Mouse (Mus musculus) kidney, postnatal 0 days (tissue): Measurements from ENCODE around the gene Cd209d. TPM values are rescaled to one million over a fixed set of nuclear protein-coding genes. Genes with fewer than 3 reads are reported as not detected.
"Not testable (repeated sequence)": the region's sequence is repeated elsewhere in the genome, so short reads cannot be mapped to it uniquely, and the experiment has no call there.

Experiments
- ATAC-seq: fragments of 200-750 bp; cut with Nextera tagmentation; replicated peaks from 2 replicates; pipeline ENCODE4 v1.8.0; 2017; ENCODE audit warnings: low read depth, moderate number of reproducible peaks, moderate TSS enrichment, moderate library complexity; ENCODE audit not compliant: low FRiP score
- DNase-seq: peaks from one replicate; pipeline ENCODE4 v3.0.0-alpha.2; 2016; ENCODE audit warnings: low spot score
- H3K27ac ChIP-seq: fragments of 300-500 bp; sonication (generic); 2 replicates; pipeline ENCODE4 v1.5.1; 2014; ENCODE audit warnings: mild to moderate bottlenecking
- H3K27me3 ChIP-seq: fragments of 300-500 bp; sonication (generic); 2 replicates; pipeline ENCODE4 v1.6.1; 2014; ENCODE audit warnings: low read length, mixed read lengths; ENCODE audit not compliant: insufficient read depth
- H3K36me3 ChIP-seq: fragments of 300-500 bp; sonication (generic); 2 replicates; pipeline ENCODE4 v1.6.1; 2014; ENCODE audit warnings: low read length, mixed read lengths; ENCODE audit not compliant: insufficient read depth
- H3K4me1 ChIP-seq: fragments of 300-500 bp; sonication (generic); replicated peaks from 2 replicates; pipeline ENCODE4 v1.6.1; 2014; ENCODE audit warnings: antibody characterized with exemption, low read length, mixed read lengths; ENCODE audit not compliant: insufficient read depth
- H3K4me2 ChIP-seq: fragments of 300-500 bp; sonication (generic); 2 replicates; pipeline ENCODE4 v1.6.1; 2014; ENCODE audit warnings: mild to moderate bottlenecking, low read length, moderate library complexity, mixed read lengths
- H3K4me3 ChIP-seq: fragments of 300-500 bp; sonication (generic); replicated peaks from 2 replicates; pipeline ENCODE4 v1.5.1; 2014; ENCODE audit warnings: low read depth, low read length
- H3K9ac ChIP-seq: fragments of 300-500 bp; sonication (generic); 2 replicates; pipeline ENCODE4 v1.6.1; 2014; ENCODE audit warnings: low read depth, low read length
- H3K9me3 ChIP-seq: fragments of 300-500 bp; sonication (generic); replicated peaks from 2 replicates; pipeline ENCODE4 v1.6.1; 2016; ENCODE audit warnings: low read length, inconsistent platforms, mixed read lengths
- CTCF ChIP-seq: IDR thresholded peaks from 2 replicates; pipeline ENCODE4 v1.5.1; 2016; ENCODE audit warnings: antibody characterized with exemption, low read depth, mild to moderate bottlenecking, moderate library complexity
- WGBS: fragments of 180-500 bp; shearing (Covaris S2); extraction: QIAGEN DNeasy Blood & Tissue Kit; methylation state at CpG from one replicate; pipeline ENCODE4 v1.1.7; 2014; 5-methylcytosine and 5-hydroxymethylcytosine counted together
- polyA plus RNA-seq: library from polyadenylated mRNA; unstranded; fragments of >200 nt; fragmentation: Nextera tagmentation; extraction: Ambion mirVana; gene quantifications from 2 replicates; pipeline ENCODE4 v1.2.1, GENCODE M21; 2015

Cd209d gene
- not detected in 2 replicates for polyA plus RNA-seq

GRCm38 (mm10) chr8:3878455-3878854 lies at the start of gene Cd209d:
TSS of gene Cd209d (minus strand) at chr8:3878555.
- Histone ChIP-seq H3K9me3 (no peaks in the 10 kb centered on the region), H3K9ac (no peak within 1 kb of the TSS), H3K36me3 (no peaks in the 10 kb centered on the region), H3K27me3 (no peaks in the 10 kb centered on the region), H3K4me2 (no peak within 1 kb of the TSS), H3K4me3 (no peak within 1 kb of the TSS), H3K27ac (no peak within 1 kb of the TSS), H3K4me1 (no peaks in the 10 kb centered on the region)
- 77% methylated on average over 4 of the region's 4 CpGs for WGBS
- TF ChIP-seq CTCF: no peak
- ATAC-seq (no peak), DNase-seq (no peak)

GRCm38 (mm10) chr8:3926744-3927143 lies 48.4 kb upstream of the Cd209d start, which contains the start of gene Cd209b:
TSS of gene Cd209b (minus strand) at chr8:3926844.
- no peak within 1 kb of the TSS for H3K4me2 ChIP-seq
- H3K36me3 ChIP-seq: no peaks in the 10 kb centered on the region
- 94% methylated on average over 3 of the region's 3 CpGs for WGBS
- no peaks in the 10 kb centered on the region for H3K27me3 ChIP-seq
- H3K9ac ChIP-seq: no peak within 1 kb of the TSS
- H3K4me1 ChIP-seq: no peaks in the 10 kb centered on the region
- DNase-seq (no peak), ATAC-seq (no peak)
- no peak for TF ChIP-seq CTCF
- H3K27ac ChIP-seq: no peak within 1 kb of the TSS
- no peaks in the 10 kb centered on the region for H3K9me3 ChIP-seq
- H3K4me3 ChIP-seq: no peak within 1 kb of the TSS

- ATAC-seq: no peak
- H3K9me3 ChIP-seq: no peaks in the 10 kb centered on the region
- no peaks in the 10 kb centered on the region for H3K36me3 ChIP-seq
- no peak overlapping the region for H3K4me3 ChIP-seq
- H3K27me3 ChIP-seq: no peaks in the 10 kb centered on the region
- no peak for DNase-seq
- TF ChIP-seq CTCF: no peak
- WGBS: 90% methylated on average over 2 of the region's 2 CpGs
- H3K4me2 ChIP-seq: no peak overlapping the region
- H3K27ac ChIP-seq: no peak overlapping the region
- H3K4me1 ChIP-seq: no peaks in the 10 kb centered on the region
- H3K9ac ChIP-seq: no peak overlapping the region
These were observed 2.2 kb downstream of the Cd209d start for GRCm38 (mm10) chr8:3876121-3876520.

DNA sequence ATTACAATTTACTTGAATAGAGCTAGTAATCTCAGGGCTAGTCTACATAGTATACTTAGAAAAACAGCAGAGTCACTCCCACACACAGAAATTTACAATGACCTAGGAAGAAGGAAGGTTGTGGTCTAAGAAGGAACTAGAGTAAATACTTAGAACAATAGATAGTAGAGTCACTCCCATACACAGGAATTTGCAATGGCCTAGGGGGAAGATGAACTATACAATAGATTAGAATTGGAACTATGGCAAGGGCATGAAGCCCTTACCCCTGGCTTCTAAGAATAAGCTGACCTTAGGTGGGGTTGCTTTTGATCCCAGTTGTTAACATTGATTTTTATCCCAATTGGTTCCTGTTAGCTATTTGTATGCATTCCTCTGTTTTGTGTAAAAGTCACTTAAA lies 15.6 kb downstream of the Cd209d start:
- not testable (repeated sequence) for H3K36me3 ChIP-seq, H3K4me1 ChIP-seq, ATAC-seq, H3K9me3 ChIP-seq, H3K4me2 ChIP-seq, DNase-seq, H3K27ac ChIP-seq, H3K4me3 ChIP-seq, H3K9ac ChIP-seq, H3K27me3 ChIP-seq

GRCm38 (mm10) chr8:3854209-3854608 lies 24.1 kb downstream of the Cd209d start, which contains the start of gene Cd209e:
TSS of gene Cd209e (minus strand) at chr8:3854309.
- WGBS: 73% methylated on average over 2 of the region's 2 CpGs
- no peak within 1 kb of the TSS for H3K27ac ChIP-seq
- no peak within 1 kb of the TSS for H3K4me3 ChIP-seq
- no peaks in the 10 kb centered on the region for H3K36me3 ChIP-seq
- ATAC-seq (no peak), DNase-seq (no peak)
- H3K4me2 ChIP-seq: no peak within 1 kb of the TSS
- no peaks in the 10 kb centered on the region for H3K9me3 ChIP-seq
- H3K9ac ChIP-seq: no peak within 1 kb of the TSS
- no peak for TF ChIP-seq CTCF
- H3K4me1 ChIP-seq: no peaks in the 10 kb centered on the region
- no peaks in the 10 kb centered on the region for H3K27me3 ChIP-seq

Other genes starting within 250 kb of the Cd209d start
- 88.6 and 93.3 TPM in 2 replicates for gene Stxbp2, start 247.6 kb downstream of the Cd209d start, polyA plus RNA-seq
- gene Retn, start 222.8 kb downstream of the Cd209d start, polyA plus RNA-seq: 0.27 and 0.58 TPM in 2 replicates
- gene Mcemp1, start 212.8 kb downstream of the Cd209d start, polyA plus RNA-seq: 0.47 and 0.54 TPM in 2 replicates
- 8.3 and 8.9 TPM in 2 replicates for gene Fcor, start 206.2 kb downstream of the Cd209d start, polyA plus RNA-seq
- 32.1 and 32.9 TPM in 2 replicates for gene Trappc5, start 202.3 kb downstream of the Cd209d start, polyA plus RNA-seq
- 0.08 TPM in 1 of 2 replicates, not detected in the other for gene Fcer2a, start 184.4 kb downstream of the Cd209d start, polyA plus RNA-seq
- 0.18 and 0.34 TPM in 2 replicates for gene Clec4g, start 157.9 kb downstream of the Cd209d start, polyA plus RNA-seq
- gene Cd209a, start 129.6 kb downstream of the Cd209d start, polyA plus RNA-seq: 0.08 and 0.10 TPM in 2 replicates
- gene Cd209e, start 24.2 kb downstream of the Cd209d start, polyA plus RNA-seq: not detected in 2 replicates
- gene Cd209b, start 48.3 kb upstream of the Cd209d start, polyA plus RNA-seq: not detected in 2 replicates
- gene Cd209c, start 76.2 kb upstream of the Cd209d start, polyA plus RNA-seq: 0.23 and 0.24 TPM in 2 replicates
- gene Cd209f, start 227.3 kb upstream of the Cd209d start, polyA plus RNA-seq: 0.08 and 0.19 TPM in 2 replicates